Mouse (Mus musculus): ENCODE measurements at regions not wholly inside any gene's neighbourhood (a gene's known extent, or its start where the extent isn't known, plus 50 kb on each side); places are given as distances from the start of the nearest gene placed in this dataset.

GRCm38 (mm10) chr5:138915496-138915895 is 81.7 kb downstream of the Pdgfa start:
- Histone ChIP-seq H3K4me1 (ENCODE audit: control insufficient read depth in 2 of 2, insufficient read depth in 2 of 2, low read length in 2 of 2) (peaks cover 8 to 10% of the 10 kb centered on the region in 2 experiments; a peak in 2 of 4 replicates), H3K27ac (replicated peaks in 1 of 2; ENCODE audit: control insufficient read depth in 1 of 2, insufficient read depth in 1 of 2, low read depth in 2 of 2, low read length in 2 of 2) (no peak overlapping the region), H3K4me3 (ENCODE audit: control insufficient read depth in 1 of 2, insufficient read depth in 1 of 2, low read depth in 1 of 2, low read length in 2 of 2) (no peak overlapping the region), H3K4me2 (ENCODE audit: low read length) (no peak overlapping the region), H3K9me3 (ENCODE audit: control insufficient read depth, low read length) (peaks cover 4% of the 10 kb centered on the region; the same call in 1 of the 2 replicates), H3K27me3 (ENCODE audit: control insufficient read depth, insufficient read depth, low read length) (no peaks in the 10 kb centered on the region), H3K36me3 (ENCODE audit: control insufficient read depth, insufficient read depth, low read length) (no peaks in the 10 kb centered on the region), H3K9ac (ENCODE audit: low read length) (no peak overlapping the region)
- 84% methylated on average over 4 of the region's 4 CpGs for whole genome bisulfite sequencing
- no peak for ATAC-seq (ENCODE audit: insufficient number of reproducible peaks, insufficient read depth, low FRiP score, low read depth)

GRCm38 (mm10) chr5:138920156-138920845 is 76.9 kb downstream of the Pdgfa start:
- H3K4me2 ChIP-seq (ENCODE audit: low read length), result no peak overlapping the region
- peaks cover 4% of the 10 kb centered on the region; the same call in 1 of the 2 replicates for H3K9me3 ChIP-seq (ENCODE audit: control insufficient read depth, low read length)
- no peak overlapping the region for H3K27ac ChIP-seq (replicated peaks in 1 of 2; ENCODE audit: control insufficient read depth in 1 of 2, insufficient read depth in 1 of 2, low read depth in 2 of 2, low read length in 2 of 2)
- H3K4me3 ChIP-seq (ENCODE audit: control insufficient read depth in 1 of 2, insufficient read depth in 1 of 2, low read depth in 1 of 2, low read length in 2 of 2), result no peak overlapping the region
- peak; percentile 51; the same call in 1 of the 2 replicates for ATAC-seq (ENCODE audit: insufficient number of reproducible peaks, insufficient read depth, low FRiP score, low read depth)
- peaks cover 6 to 7% of the 10 kb centered on the region in 2 experiments; a peak in 2 of 4 replicates for H3K4me1 ChIP-seq (ENCODE audit: control insufficient read depth in 2 of 2, insufficient read depth in 2 of 2, low read length in 2 of 2)
- no peaks in the 10 kb centered on the region for H3K36me3 ChIP-seq (ENCODE audit: control insufficient read depth, insufficient read depth, low read length)
- H3K9ac ChIP-seq (ENCODE audit: low read length), result no peak overlapping the region
- no peaks in the 10 kb centered on the region for H3K27me3 ChIP-seq (ENCODE audit: control insufficient read depth, insufficient read depth, low read length)
- 51% methylated on average over 7 of the region's 7 CpGs for WGBS

GRCm38 (mm10) chr5:138922116-138922515 is 75.1 kb downstream of the Pdgfa start:
- 64% methylated on average over 3 of the region's 3 CpGs for WGBS
- no peaks in the 10 kb centered on the region for H3K36me3 ChIP-seq (ENCODE audit: control insufficient read depth, insufficient read depth, low read length)
- H3K27me3 ChIP-seq (ENCODE audit: control insufficient read depth, insufficient read depth, low read length), result no peaks in the 10 kb centered on the region
- no peak overlapping the region for H3K9ac ChIP-seq (ENCODE audit: low read length)
- H3K27ac ChIP-seq (replicated peaks in 1 of 2; ENCODE audit: control insufficient read depth in 1 of 2, insufficient read depth in 1 of 2, low read depth in 2 of 2, low read length in 2 of 2), result no peak overlapping the region
- H3K9me3 ChIP-seq (ENCODE audit: control insufficient read depth, low read length), result peaks cover 4% of the 10 kb centered on the region; the same call in 1 of the 2 replicates
- H3K4me1 ChIP-seq (ENCODE audit: control insufficient read depth in 2 of 2, insufficient read depth in 2 of 2, low read length in 2 of 2), result peaks cover 6 to 7% of the 10 kb centered on the region in 2 experiments; a peak in 2 of 4 replicates
- no peak for ATAC-seq (ENCODE audit: insufficient number of reproducible peaks, insufficient read depth, low FRiP score, low read depth)
- no peak overlapping the region for H3K4me3 ChIP-seq (ENCODE audit: control insufficient read depth in 1 of 2, insufficient read depth in 1 of 2, low read depth in 1 of 2, low read length in 2 of 2)
- no peak overlapping the region for H3K4me2 ChIP-seq (ENCODE audit: low read length)

All from heart, embryonic 14.5 days (tissue).